Mouse (Mus musculus): Measurements from ENCODE around the gene 1520401A03Rik. TPM values are rescaled to one million over a fixed set of nuclear protein-coding genes. Genes with fewer than 3 reads are reported as not detected.

1520401A03Rik gene
- polyA plus RNA-seq, 1 experiment from 2014 or later = 0.25 TPM

DNA sequence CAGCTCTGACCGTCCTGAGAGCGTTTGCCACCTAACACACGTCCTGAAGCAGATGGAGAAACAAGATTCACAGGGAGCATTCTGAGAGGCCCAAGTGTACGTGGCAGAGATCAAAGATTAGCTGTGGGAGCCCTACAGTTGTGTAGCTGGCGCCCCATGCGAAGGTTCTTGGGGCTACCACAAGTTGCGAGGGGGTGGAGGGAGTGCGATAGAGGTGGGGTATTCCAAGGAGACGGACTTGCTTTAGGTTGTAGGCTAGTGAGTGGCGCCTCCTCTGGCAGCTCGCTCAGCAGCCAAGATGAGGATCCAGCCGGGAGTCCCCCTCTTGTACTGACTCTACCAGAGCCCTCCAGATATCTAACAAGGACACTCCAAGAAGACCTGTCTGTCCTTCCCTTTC lies 23.7 kb upstream of the 1520401A03Rik start:
- DNase-seq (ENCODE audit: low spot score) (no peak), ATAC-seq (ENCODE audit: insufficient read depth, low FRiP score, low TSS enrichment) (no peak)
- H3K27ac ChIP-seq (ENCODE audit: low read depth, low read length) = no peak overlapping the region

DNA sequence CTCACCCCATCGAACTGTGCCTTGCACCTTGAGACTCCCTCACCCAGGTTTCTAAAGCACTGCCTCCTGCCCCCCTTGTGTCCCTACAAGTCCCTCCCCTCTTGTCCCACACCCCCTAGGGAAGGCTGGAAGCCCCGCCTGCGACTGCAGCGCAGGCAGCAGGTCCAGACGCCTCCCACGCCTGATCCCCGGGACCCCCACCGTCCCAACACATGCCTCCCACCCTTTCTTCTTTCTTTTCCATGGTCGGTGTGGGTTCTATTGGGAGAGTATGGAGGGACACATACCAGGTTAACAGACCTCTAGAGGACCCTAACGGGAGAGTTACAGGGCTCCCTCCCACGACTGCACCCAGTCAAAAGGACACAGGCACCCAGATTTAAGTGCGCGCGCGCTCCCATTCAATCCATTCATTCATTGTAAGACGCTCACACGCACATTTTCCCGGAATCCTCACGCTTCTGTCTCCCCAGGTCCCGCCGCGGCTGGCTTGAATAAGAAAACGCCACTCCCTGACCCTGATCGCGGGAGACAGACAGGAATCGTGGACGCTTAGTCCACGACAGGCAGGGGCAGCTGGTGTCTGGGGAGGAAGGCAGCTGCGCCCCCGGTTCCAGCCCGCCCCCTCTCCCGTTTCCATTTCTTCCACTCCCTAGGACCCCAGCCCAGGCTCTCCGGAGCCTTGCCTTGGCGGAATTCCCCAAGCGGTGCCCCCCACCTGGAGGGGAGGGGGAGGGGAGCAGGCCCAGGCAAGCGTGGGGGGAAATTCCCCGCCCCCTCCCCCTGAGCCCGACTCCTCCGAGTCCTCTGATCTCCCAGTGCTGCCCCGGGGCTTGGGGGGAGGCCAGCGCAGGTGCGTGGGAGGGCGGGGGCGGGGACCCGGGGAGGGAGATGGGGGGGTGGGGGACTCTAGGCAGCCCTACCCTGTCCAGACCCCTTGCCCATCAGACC lies 23.0 kb upstream of the 1520401A03Rik start, which contains the start of gene Kremen2:
Kremen2 (minus strand) TSS at position 533 of the 951 bp plus-strand sequence.
- H3K9ac ChIP-seq (ENCODE audit: low read length) = peak within 1 kb of the TSS; percentile 27; the same call in 1 of the 2 replicates
- peak within 1 kb of the TSS; percentile 23 for H3K4me3 ChIP-seq (ENCODE audit: low read depth, low read length)
- ATAC-seq (ENCODE audit: insufficient read depth, low FRiP score, low TSS enrichment) (no peak), DNase-seq (ENCODE audit: low spot score) (no peak)
- 0% methylated on average over 43 of the region's 45 CpGs for WGBS
- H3K4me1 ChIP-seq (ENCODE audit: control insufficient read depth, insufficient read depth, low read length) = peaks cover 8% of the 10 kb centered on the region; the same call in 1 of the 2 replicates
- H3K36me3 ChIP-seq (ENCODE audit: control insufficient read depth, insufficient read depth, low read length) = no peaks in the 10 kb centered on the region
- peak within 1 kb of the TSS; percentile 46 for H3K4me2 ChIP-seq (ENCODE audit: low read depth)
- H3K27ac ChIP-seq (ENCODE audit: low read depth, low read length) = no peak within 1 kb of the TSS
- H3K27me3 ChIP-seq (ENCODE audit: control insufficient read depth, insufficient read depth, low read length) = peaks cover 67% of the 10 kb centered on the region
- no peaks in the 10 kb centered on the region for H3K9me3 ChIP-seq (ENCODE audit: control insufficient read depth, low read length)

More for the DNA sequence above, 23.7 kb upstream of the 1520401A03Rik start:
- peaks cover 60% of the 10 kb centered on the region for H3K27me3 ChIP-seq (ENCODE audit: control insufficient read depth, insufficient read depth, low read length)
- no peaks in the 10 kb centered on the region for H3K9me3 ChIP-seq (ENCODE audit: control insufficient read depth, low read length)
- peak overlapping the region; percentile 46; the same call in 1 of the 2 replicates for H3K4me2 ChIP-seq (ENCODE audit: low read depth)
- peak overlapping the region; percentile 23; the same call in 1 of the 2 replicates for H3K4me3 ChIP-seq (ENCODE audit: low read depth, low read length)
- peaks cover 6% of the 10 kb centered on the region; the same call in 1 of the 2 replicates for H3K4me1 ChIP-seq (ENCODE audit: control insufficient read depth, insufficient read depth, low read length)
- no peaks in the 10 kb centered on the region for H3K36me3 ChIP-seq (ENCODE audit: control insufficient read depth, insufficient read depth, low read length)
- H3K9ac ChIP-seq (ENCODE audit: low read length) = no peak overlapping the region
- under 1% methylated on average over 12 of the region's 12 CpGs for WGBS

DNA sequence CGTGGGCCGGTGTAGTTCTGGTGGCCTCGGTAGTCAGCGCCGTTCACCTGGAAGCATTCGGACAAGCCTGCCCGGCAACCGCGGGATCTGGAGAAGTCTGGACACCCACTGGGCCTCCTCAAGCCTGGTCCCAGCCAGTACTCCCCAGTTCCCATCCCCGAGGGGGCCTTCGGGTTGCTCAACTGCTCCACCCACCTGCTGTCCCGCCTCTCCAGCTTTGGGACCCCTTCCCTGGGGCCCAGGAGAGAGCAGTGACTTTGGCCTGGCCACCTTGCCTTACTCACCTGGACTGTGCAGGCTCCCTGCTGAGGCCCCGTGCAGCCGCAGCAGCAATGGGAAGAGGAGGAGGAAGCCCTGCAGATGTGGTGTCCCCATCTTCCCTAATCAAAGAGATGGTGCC lies 22.1 kb upstream of the 1520401A03Rik start:
- peaks cover 9% of the 10 kb centered on the region; the same call in 1 of the 2 replicates for H3K4me1 ChIP-seq (ENCODE audit: control insufficient read depth, insufficient read depth, low read length)
- no peak overlapping the region for H3K27ac ChIP-seq (ENCODE audit: low read depth, low read length)
- no peak for DNase-seq (ENCODE audit: low spot score)
- peaks cover 68% of the 10 kb centered on the region for H3K27me3 ChIP-seq (ENCODE audit: control insufficient read depth, insufficient read depth, low read length)
- 2% methylated on average over 14 of the region's 14 CpGs for WGBS
- no peak overlapping the region for H3K4me2 ChIP-seq (ENCODE audit: low read depth)
- no peak for ATAC-seq (ENCODE audit: insufficient read depth, low FRiP score, low TSS enrichment)
- H3K9ac ChIP-seq (ENCODE audit: low read length) = no peak overlapping the region
- no peaks in the 10 kb centered on the region for H3K9me3 ChIP-seq (ENCODE audit: control insufficient read depth, low read length)
- no peaks in the 10 kb centered on the region for H3K36me3 ChIP-seq (ENCODE audit: control insufficient read depth, insufficient read depth, low read length)
- H3K4me3 ChIP-seq (ENCODE audit: low read depth, low read length) = peak overlapping the region; percentile 7; the same call in 1 of the 2 replicates

- H3K4me3 ChIP-seq (ENCODE audit: low read depth, low read length) = no peak overlapping the region
- no peak overlapping the region for H3K4me2 ChIP-seq (ENCODE audit: low read depth)
- DNase-seq (ENCODE audit: low spot score) (no peak), ATAC-seq (ENCODE audit: insufficient read depth, low FRiP score, low TSS enrichment) (no peak)
- H3K36me3 ChIP-seq (ENCODE audit: control insufficient read depth, insufficient read depth, low read length) = no peaks in the 10 kb centered on the region
- H3K9ac ChIP-seq (ENCODE audit: low read length) = no peak overlapping the region
- H3K9me3 ChIP-seq (ENCODE audit: control insufficient read depth, low read length) = no peaks in the 10 kb centered on the region
- peaks cover 68% of the 10 kb centered on the region for H3K27me3 ChIP-seq (ENCODE audit: control insufficient read depth, insufficient read depth, low read length)
- WGBS = 17% methylated on average over 8 of the region's 8 CpGs
- peaks cover 9% of the 10 kb centered on the region; the same call in 1 of the 2 replicates for H3K4me1 ChIP-seq (ENCODE audit: control insufficient read depth, insufficient read depth, low read length)
- H3K27ac ChIP-seq (ENCODE audit: low read depth, low read length) = no peak overlapping the region
Observed at GRCm38 (mm10) chr17:23744076-23744475, 21.5 kb upstream of the 1520401A03Rik start.

DNA sequence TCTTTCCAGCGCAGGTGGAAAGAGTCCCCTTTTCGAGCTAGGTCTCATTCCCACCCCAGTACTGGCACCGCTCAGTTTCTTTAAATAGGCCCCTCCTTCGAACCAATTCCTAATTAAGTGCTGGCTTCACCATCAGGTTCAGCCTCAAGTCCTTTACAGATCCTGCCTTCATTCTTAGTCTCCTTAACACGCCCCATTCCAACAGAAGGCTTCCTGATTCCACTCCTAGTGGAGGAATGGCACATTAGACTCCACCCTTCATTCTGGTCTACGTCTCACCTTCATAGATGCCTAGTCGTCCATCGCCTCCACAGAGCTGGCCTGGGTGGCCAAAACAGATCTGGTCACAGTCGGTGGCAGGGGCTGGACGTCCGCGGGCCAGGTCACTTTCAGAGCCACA lies 20.4 kb upstream of the 1520401A03Rik start:
- 61% methylated on average over 12 of the region's 12 CpGs for WGBS
- H3K4me2 ChIP-seq (ENCODE audit: low read depth) = no peak overlapping the region
- no peaks in the 10 kb centered on the region for H3K36me3 ChIP-seq (ENCODE audit: control insufficient read depth, insufficient read depth, low read length)
- DNase-seq (ENCODE audit: low spot score) (no peak), ATAC-seq (ENCODE audit: insufficient read depth, low FRiP score, low TSS enrichment) (no peak)
- no peak overlapping the region for H3K27ac ChIP-seq (ENCODE audit: low read depth, low read length)
- H3K4me1 ChIP-seq (ENCODE audit: control insufficient read depth, insufficient read depth, low read length) = peaks cover 14% of the 10 kb centered on the region
- no peak overlapping the region for H3K4me3 ChIP-seq (ENCODE audit: low read depth, low read length)
- peaks cover 74% of the 10 kb centered on the region for H3K27me3 ChIP-seq (ENCODE audit: control insufficient read depth, insufficient read depth, low read length)
- no peaks in the 10 kb centered on the region for H3K9me3 ChIP-seq (ENCODE audit: control insufficient read depth, low read length)
- H3K9ac ChIP-seq (ENCODE audit: low read length) = no peak overlapping the region

DNA sequence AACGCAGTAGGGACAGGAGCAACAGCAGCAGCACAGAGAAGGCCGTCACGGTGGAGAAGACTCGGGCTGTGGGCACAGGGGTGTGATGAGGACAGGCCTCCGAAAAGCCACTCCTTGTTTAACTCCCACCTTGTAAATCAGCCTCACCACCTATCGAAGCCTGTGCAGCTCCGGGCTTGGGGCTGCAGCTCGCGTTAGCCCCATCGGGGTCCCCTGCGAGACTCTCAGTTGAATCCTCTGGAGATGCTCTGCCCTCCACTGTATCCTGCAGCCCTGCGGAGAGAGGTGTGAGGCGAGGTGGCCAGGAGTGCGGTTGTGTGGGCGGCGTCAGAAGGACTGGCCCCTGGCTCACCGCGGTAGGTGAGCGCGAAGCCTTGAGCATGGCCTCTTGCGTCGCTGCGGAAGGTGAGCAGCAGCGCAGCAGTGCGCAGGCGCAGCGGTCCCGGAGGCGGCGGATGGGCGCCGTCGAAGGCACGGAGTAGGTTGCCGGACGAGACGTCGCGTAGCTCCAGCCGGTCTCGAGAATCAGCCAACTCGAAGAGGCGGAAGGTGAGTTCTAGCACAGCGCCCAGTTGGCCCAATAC lies 19.7 kb upstream of the 1520401A03Rik start:
- WGBS = 6% methylated on average over 44 of the region's 44 CpGs
- Histone ChIP-seq H3K9me3 (ENCODE audit: control insufficient read depth, low read length) (no peaks in the 10 kb centered on the region), H3K4me3 (ENCODE audit: low read depth, low read length) (peak overlapping the region; percentile 23), H3K4me2 (ENCODE audit: low read depth) (peak overlapping the region; percentile 13), H3K4me1 (ENCODE audit: control insufficient read depth, insufficient read depth, low read length) (peaks cover 14% of the 10 kb centered on the region), H3K27ac (ENCODE audit: low read depth, low read length) (no peak overlapping the region), H3K27me3 (ENCODE audit: control insufficient read depth, insufficient read depth, low read length) (peaks cover 72% of the 10 kb centered on the region), H3K9ac (ENCODE audit: low read length) (no peak overlapping the region), H3K36me3 (ENCODE audit: control insufficient read depth, insufficient read depth, low read length) (no peaks in the 10 kb centered on the region)
- DNase-seq (ENCODE audit: low spot score) (peak; percentile 43), ATAC-seq (ENCODE audit: insufficient read depth, low FRiP score, low TSS enrichment) (no peak)

DNA sequence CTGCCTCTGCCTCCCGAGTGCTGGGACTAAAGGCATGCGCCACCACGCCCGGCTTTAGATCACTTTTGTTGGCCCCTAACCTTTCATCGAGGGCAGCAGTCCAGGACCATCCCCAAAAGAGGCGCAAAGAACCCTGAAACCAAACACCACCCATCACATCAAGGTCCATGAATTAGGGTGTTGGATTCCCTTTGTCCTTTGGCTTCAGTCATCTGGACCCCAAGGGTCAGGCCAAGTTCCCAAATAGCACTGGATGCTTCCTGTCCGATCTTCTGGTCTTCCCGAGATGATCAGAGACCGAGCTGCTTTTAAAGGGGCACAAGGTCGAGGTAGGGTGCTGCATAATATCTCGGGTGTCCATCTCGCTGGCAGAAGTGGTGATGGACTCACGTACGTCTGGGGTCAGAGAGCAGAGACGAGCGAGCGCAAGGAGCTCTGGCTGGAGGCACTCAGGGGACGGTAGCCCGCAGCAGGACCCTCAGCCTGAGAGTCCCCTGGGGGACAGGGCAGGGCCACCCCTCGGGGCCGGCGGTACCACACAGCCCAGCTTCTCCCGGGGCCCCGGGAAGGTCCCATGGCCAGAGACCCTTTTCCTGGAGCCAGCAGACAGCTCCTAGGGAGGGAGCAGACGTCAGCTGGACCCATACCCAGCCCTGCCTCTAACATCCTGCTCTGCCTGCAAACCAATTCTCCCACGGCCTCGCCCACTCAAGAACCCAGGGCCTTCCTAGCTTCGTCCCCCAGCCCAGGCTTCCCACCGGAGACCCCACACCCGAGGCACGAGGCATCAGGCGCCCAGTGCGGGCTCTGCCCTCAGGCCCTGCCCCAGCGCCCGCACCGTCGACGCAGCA lies 19.0 kb upstream of the 1520401A03Rik start:
- no peak overlapping the region for H3K4me2 ChIP-seq (ENCODE audit: low read depth)
- WGBS = 47% methylated on average over 38 of the region's 38 CpGs
- no peak overlapping the region for H3K9ac ChIP-seq (ENCODE audit: low read length)
- DNase-seq (ENCODE audit: low spot score) (no peak), ATAC-seq (ENCODE audit: insufficient read depth, low FRiP score, low TSS enrichment) (no peak)
- H3K4me1 ChIP-seq (ENCODE audit: control insufficient read depth, insufficient read depth, low read length) = peaks cover 14% of the 10 kb centered on the region
- H3K27ac ChIP-seq (ENCODE audit: low read depth, low read length) = no peak overlapping the region
- peaks cover 66% of the 10 kb centered on the region for H3K27me3 ChIP-seq (ENCODE audit: control insufficient read depth, insufficient read depth, low read length)
- H3K9me3 ChIP-seq (ENCODE audit: control insufficient read depth, low read length) = no peaks in the 10 kb centered on the region
- no peaks in the 10 kb centered on the region for H3K36me3 ChIP-seq (ENCODE audit: control insufficient read depth, insufficient read depth, low read length)
- H3K4me3 ChIP-seq (ENCODE audit: low read depth, low read length) = no peak overlapping the region

GRCm38 (mm10) chr17:23740598-23741021 lies 18.0 kb upstream of the 1520401A03Rik start, which contains the start of gene Paqr4:
TSS of gene Paqr4 (minus strand) at chr17:23740867.
- H3K27me3 ChIP-seq (ENCODE audit: control insufficient read depth, insufficient read depth, low read length) = peaks cover 57% of the 10 kb centered on the region
- no peaks in the 10 kb centered on the region for H3K9me3 ChIP-seq (ENCODE audit: control insufficient read depth, low read length)
- no peaks in the 10 kb centered on the region for H3K36me3 ChIP-seq (ENCODE audit: control insufficient read depth, insufficient read depth, low read length)
- WGBS = 5% methylated on average over 13 of the region's 13 CpGs
- H3K4me3 ChIP-seq (ENCODE audit: low read depth, low read length) = peak within 1 kb of the TSS; percentile 50
- peak within 1 kb of the TSS; percentile 76 for H3K9ac ChIP-seq (ENCODE audit: low read length)
- H3K4me1 ChIP-seq (ENCODE audit: control insufficient read depth, insufficient read depth, low read length) = peaks cover 12% of the 10 kb centered on the region
- ATAC-seq (ENCODE audit: insufficient read depth, low FRiP score, low TSS enrichment) = no peak
- no peak for DNase-seq (ENCODE audit: low spot score)
- peak within 1 kb of the TSS; percentile 61 for H3K27ac ChIP-seq (ENCODE audit: low read depth, low read length)
- peak within 1 kb of the TSS; percentile 87 for H3K4me2 ChIP-seq (ENCODE audit: low read depth)
